Mouse (Mus musculus) testis, adult 2 months (tissue): ENCODE measurements around the gene Tmem237.

Experiments
- CTCF ChIP-seq: fragments of 200-500 bp; IDR thresholded peaks from 2 replicates; pipeline ENCODE4 v1.5.1; 2012; ENCODE audit warnings: low read depth, mild to moderate bottlenecking, inconsistent platforms, low read length, moderate library complexity; ENCODE audit not compliant: control insufficient read depth, insufficient read depth, insufficient replicate concordance
- POLR2A ChIP-seq: fragments of 200-500 bp; IDR thresholded peaks from 2 replicates; pipeline ENCODE4 v1.6.1; 2012; ENCODE audit warnings: low read depth, mild to moderate bottlenecking, inconsistent platforms, low read length, moderate library complexity; ENCODE audit not compliant: control insufficient read depth

GRCm38 (mm10) chr1:59125558-59125957 is 5.3 kb upstream of the Tmem237 start:
- TF ChIP-seq POLR2A = no peak
- no peak for TF ChIP-seq CTCF
